Mouse (Mus musculus) stomach, postnatal 0 days (tissue): Measurements from ENCODE around the gene Cntnap2. TPM values are rescaled to one million over a fixed set of nuclear protein-coding genes. Genes with fewer than 3 reads are reported as not detected.
A peak's percentile ranks its signal among the peaks of the same experiment; 100 is the strongest.

Experiments
- ATAC-seq: fragments of 200-750 bp; cut with Nextera tagmentation; 2 replicates; pipeline ENCODE4 v1.8.0; 2017; ENCODE audit not compliant: low FRiP score, low TSS enrichment
- DNase-seq: peaks from one replicate; pipeline ENCODE4 v3.0.0-alpha.2; 2016; ENCODE audit warnings: low spot score
- H3K27ac ChIP-seq: fragments of 300-500 bp; sonication (generic); replicated peaks from 2 replicates; pipeline ENCODE4 v1.5.1; 2014; ENCODE audit warnings: mild to moderate bottlenecking, control low read depth
- H3K27me3 ChIP-seq: fragments of 300-500 bp; sonication (generic); 2 replicates; pipeline ENCODE4 v1.6.1; 2014; ENCODE audit warnings: low read length; ENCODE audit not compliant: control insufficient read depth, insufficient read depth
- H3K36me3 ChIP-seq: fragments of 300-500 bp; sonication (generic); 2 replicates; pipeline ENCODE4 v1.6.1; 2014; ENCODE audit warnings: low read length, mixed read lengths; ENCODE audit not compliant: control insufficient read depth, insufficient read depth
- H3K4me1 ChIP-seq: fragments of 300-500 bp; sonication (generic); replicated peaks from 2 replicates; pipeline ENCODE4 v1.6.1; 2014; ENCODE audit warnings: antibody characterized with exemption; ENCODE audit not compliant: control insufficient read depth, insufficient read depth
- H3K4me2 ChIP-seq: fragments of 300-500 bp; sonication (generic); replicated peaks from 2 replicates; pipeline ENCODE4 v1.6.1; 2014; ENCODE audit warnings: low read depth, mild to moderate bottlenecking, control low read depth, moderate library complexity
- H3K4me3 ChIP-seq: fragments of 300-500 bp; sonication (generic); 2 replicates; pipeline ENCODE4 v1.5.1; 2014; ENCODE audit warnings: low read depth, low read length, control low read depth
- H3K9ac ChIP-seq: fragments of 300-500 bp; sonication (generic); 2 replicates; pipeline ENCODE4 v1.6.1; 2014; ENCODE audit warnings: mild to moderate bottlenecking, low read length, control low read depth, mixed read lengths
- H3K9me3 ChIP-seq: fragments of 300-500 bp; sonication (generic); 2 replicates; pipeline ENCODE4 v1.6.1; 2016; ENCODE audit warnings: low read length; ENCODE audit not compliant: control insufficient read depth
- CTCF ChIP-seq: IDR thresholded peaks from 2 replicates; pipeline ENCODE4 v1.5.1; 2016; ENCODE audit warnings: antibody characterized with exemption, low read depth, mild to moderate bottlenecking, moderate library complexity
- EP300 ChIP-seq: optimal IDR thresholded peaks from 2 replicates; pipeline ENCODE3; 2016; ENCODE audit warnings: antibody characterized with exemption
- WGBS: fragments of 180-500 bp; shearing (Covaris S2); extraction: QIAGEN DNeasy Blood & Tissue Kit; methylation state at CpG from one replicate; pipeline ENCODE4 v1.1.7; 2014; 5-methylcytosine and 5-hydroxymethylcytosine counted together
- polyA plus RNA-seq: library from polyadenylated mRNA; unstranded; fragments of >200 nt; fragmentation: Nextera tagmentation; extraction: Ambion mirVana; gene quantifications from 2 replicates; pipeline ENCODE4 v1.2.1, GENCODE M21; 2015

Cntnap2 gene
- polyA plus RNA-seq, 1 experiment from 2014 or later: 0.55 TPM

DNA sequence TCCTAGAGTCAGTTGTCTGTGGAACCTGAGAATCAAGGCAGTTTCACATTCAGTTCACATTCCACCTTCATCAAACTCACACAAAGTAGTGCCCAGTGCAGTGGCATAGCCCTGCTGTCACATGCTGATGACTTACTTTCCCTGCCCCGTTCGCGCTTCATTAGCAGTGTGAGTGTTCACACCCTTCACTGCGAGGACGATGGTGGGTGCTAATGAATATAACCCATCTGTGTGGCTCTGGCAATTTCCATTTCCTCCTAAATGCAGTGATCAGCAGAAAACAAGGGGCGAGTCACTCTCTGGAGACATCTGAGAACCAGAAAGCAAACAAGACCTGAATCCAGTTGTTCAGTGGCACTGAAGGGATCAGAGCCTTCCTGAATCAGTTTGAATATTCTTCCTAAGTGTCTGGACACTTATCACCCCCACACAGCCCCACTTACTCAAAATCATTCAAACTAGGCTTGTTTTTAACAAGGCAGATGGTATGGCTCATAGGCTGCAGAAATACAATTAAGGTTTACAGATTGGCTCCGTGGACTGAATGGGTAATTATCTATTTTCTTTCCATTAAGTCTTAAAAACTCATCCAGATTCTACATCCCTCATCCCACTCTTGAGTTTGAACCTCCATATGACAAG lies 2169.6 kb downstream of the Cntnap2 start:
- ATAC-seq: no peak
- H3K9me3 ChIP-seq: no peaks in the 10 kb centered on the region
- 62% methylated on average over 7 of the region's 7 CpGs for WGBS
- TF ChIP-seq CTCF (no peak), EP300 (no peak)
- H3K27me3 ChIP-seq: no peaks in the 10 kb centered on the region
- no peak for DNase-seq
- H3K4me1 ChIP-seq: no peaks in the 10 kb centered on the region
- no peak overlapping the region for H3K27ac ChIP-seq
- no peak overlapping the region for H3K9ac ChIP-seq
- no peak overlapping the region for H3K4me3 ChIP-seq
- H3K4me2 ChIP-seq: no peak overlapping the region
- no peaks in the 10 kb centered on the region for H3K36me3 ChIP-seq

DNA sequence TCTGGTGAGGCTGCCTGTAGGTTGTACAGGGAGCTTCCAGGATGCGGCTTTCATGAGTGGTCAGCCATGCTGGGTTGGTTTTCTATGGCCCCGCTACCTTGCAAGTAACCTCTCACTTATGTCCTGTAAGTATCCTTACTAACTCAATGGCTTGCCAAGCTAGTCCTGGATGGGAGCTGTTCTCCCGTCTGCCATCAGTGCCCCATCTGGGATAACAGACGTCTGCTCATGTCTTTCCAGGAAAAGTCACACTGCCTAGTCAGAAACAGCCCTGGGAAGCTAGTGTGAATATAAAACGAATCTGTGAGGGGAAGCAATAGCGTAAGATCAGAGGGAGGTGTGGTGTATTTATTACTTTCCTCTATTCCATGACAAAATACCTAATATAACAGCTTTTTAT lies 2172.4 kb downstream of the Cntnap2 start:
- Histone ChIP-seq H3K27me3 (no peaks in the 10 kb centered on the region), H3K36me3 (no peaks in the 10 kb centered on the region), H3K4me3 (no peak overlapping the region), H3K4me1 (no peaks in the 10 kb centered on the region), H3K9me3 (no peaks in the 10 kb centered on the region), H3K27ac (no peak overlapping the region), H3K9ac (no peak overlapping the region), H3K4me2 (no peak overlapping the region)
- ATAC-seq: no peak
- TF ChIP-seq CTCF (no peak), EP300 (no peak)
- WGBS: 72% methylated on average over 6 of the region's 6 CpGs
- no peak for DNase-seq

DNA sequence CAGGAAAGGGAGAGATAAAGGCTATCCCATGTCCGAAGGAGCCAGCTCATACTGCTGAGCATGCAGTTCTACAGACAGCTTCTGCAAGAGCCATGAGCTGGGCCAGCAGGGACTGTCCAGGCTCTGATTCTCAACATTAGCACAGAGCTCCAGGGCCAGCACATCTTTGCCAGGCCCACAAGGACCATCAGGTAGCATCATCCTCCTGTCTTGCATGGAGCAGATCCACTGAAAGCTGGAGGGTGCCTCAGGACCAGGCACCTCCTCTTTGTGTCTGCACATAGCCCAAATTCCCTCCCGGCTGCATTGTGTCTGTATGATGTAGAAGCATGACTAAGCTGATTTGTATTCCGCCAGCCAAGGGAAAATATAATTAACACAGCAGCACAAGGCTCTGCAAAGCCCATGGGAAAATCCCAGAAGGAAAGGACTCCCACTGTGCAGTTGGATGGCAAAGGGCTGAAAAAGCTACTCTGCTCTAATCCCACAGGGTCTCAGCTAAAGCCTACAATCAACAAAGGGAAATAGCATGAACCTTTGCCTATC lies 2180.3 kb downstream of the Cntnap2 start:
- H3K27ac ChIP-seq: no peak overlapping the region
- DNase-seq: no peak
- TF ChIP-seq EP300 (no peak), CTCF (no peak)
- no peaks in the 10 kb centered on the region for H3K36me3 ChIP-seq
- 38% methylated on average over 3 of the region's 3 CpGs for WGBS
- no peaks in the 10 kb centered on the region for H3K9me3 ChIP-seq
- no peaks in the 10 kb centered on the region for H3K27me3 ChIP-seq
- ATAC-seq: peak; percentile 21; the same call in 1 of the 2 replicates
- H3K4me1 ChIP-seq: no peaks in the 10 kb centered on the region
- H3K4me3 ChIP-seq: no peak overlapping the region
- H3K9ac ChIP-seq: no peak overlapping the region
- no peak overlapping the region for H3K4me2 ChIP-seq

DNA sequence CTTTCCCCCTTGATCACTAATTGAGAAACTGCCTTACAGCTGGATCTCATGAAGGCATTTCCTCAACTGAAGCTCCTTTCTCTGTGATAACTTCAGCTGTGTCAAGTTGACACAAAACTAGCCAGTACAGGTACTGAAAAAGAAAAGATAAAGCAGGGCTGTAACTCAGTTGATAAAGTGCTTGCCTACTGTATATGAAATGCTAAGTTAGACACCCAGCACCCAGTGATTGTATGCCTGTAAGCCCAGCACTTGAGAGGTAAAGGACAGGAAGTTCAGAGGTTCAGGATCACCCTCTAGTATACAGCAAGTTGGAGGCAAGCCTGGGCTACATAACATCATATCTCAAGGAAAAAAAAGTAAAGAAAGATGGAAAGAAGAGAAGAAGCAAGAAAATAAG lies 2182.2 kb downstream of the Cntnap2 start:
- DNase-seq: no peak
- no peak overlapping the region for H3K9ac ChIP-seq
- no peak overlapping the region for H3K27ac ChIP-seq
- no peaks in the 10 kb centered on the region for H3K4me1 ChIP-seq
- no peak overlapping the region for H3K4me2 ChIP-seq
- no peaks in the 10 kb centered on the region for H3K27me3 ChIP-seq
- H3K4me3 ChIP-seq: no peak overlapping the region
- no peaks in the 10 kb centered on the region for H3K36me3 ChIP-seq
- TF ChIP-seq EP300 (no peak), CTCF (no peak)
- H3K9me3 ChIP-seq: no peaks in the 10 kb centered on the region
- no peak for ATAC-seq

DNA sequence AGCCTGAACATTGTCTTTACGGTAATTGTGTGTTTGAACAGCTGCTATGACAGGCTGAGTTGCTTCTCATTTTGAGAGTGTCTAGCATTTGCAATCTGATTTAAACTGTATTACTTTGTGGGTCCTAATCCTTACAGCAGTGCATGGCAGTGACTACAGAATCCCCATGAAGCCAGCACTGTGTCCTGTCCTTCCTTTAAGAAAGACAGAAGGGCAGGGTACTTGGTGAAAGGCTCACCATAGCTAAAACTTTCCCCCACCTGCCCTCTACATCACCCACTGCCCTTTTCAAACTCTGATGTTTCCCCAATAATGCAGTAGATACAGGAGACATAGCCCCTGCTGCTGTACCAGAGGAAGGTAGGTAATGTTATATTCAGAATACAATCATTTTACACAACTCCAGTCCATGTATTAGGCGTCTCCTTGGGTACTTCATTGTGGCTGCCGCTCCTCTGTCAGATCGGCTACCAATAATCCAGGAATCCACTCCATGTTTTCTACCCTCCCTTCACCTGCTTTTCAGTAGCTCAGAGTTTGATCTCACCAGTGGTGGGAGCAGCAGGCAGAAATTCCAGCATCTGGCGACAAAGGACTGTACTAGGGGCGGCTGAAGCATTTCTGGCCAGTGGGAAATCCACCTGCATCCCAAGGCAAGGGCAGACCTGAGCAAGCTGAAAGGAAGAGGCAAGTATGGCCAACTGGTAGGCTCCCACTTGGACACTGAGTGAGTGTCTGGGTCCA lies 2184.9 kb downstream of the Cntnap2 start:
- H3K27me3 ChIP-seq: no peaks in the 10 kb centered on the region
- peak; percentile 65 for ATAC-seq
- no peak overlapping the region for H3K4me3 ChIP-seq
- peak overlapping the region; percentile 3; the same call in 1 of the 2 replicates for H3K4me2 ChIP-seq
- no peaks in the 10 kb centered on the region for H3K9me3 ChIP-seq
- no peak overlapping the region for H3K9ac ChIP-seq
- no peak overlapping the region for H3K27ac ChIP-seq
- H3K4me1 ChIP-seq: no peaks in the 10 kb centered on the region
- DNase-seq: peak; percentile 47
- 17% methylated on average over 6 of the region's 6 CpGs for WGBS
- no peaks in the 10 kb centered on the region for H3K36me3 ChIP-seq
- TF ChIP-seq EP300: no peak
- TF ChIP-seq CTCF: no peak

DNA sequence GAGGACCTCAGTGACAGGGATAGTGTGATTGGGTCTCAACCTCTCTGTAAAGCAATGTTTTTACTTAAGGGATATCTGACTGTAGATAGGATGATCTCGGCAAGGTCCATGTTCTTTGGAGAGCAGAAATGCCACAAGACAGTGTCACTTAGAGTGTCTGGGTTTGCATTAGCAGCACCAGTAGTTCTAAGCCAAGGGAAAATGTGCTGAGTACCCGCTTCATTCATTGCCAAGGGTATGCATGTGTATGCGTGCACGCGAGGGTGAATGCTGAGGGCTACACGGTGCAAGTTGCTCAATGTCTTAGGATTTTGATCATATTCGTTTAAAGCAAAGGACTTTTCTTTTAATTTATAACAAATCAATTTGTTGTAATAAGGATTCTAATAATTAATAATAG lies 2185.5 kb downstream of the Cntnap2 start:
- WGBS: 27% methylated on average over 7 of the region's 7 CpGs
- H3K27me3 ChIP-seq: no peaks in the 10 kb centered on the region
- DNase-seq (no peak), ATAC-seq (no peak)
- no peak overlapping the region for H3K27ac ChIP-seq
- no peaks in the 10 kb centered on the region for H3K9me3 ChIP-seq
- peak overlapping the region; percentile 3; the same call in 1 of the 2 replicates for H3K4me2 ChIP-seq
- TF ChIP-seq EP300: no peak
- no peak overlapping the region for H3K4me3 ChIP-seq
- no peaks in the 10 kb centered on the region for H3K4me1 ChIP-seq
- no peak overlapping the region for H3K9ac ChIP-seq
- no peaks in the 10 kb centered on the region for H3K36me3 ChIP-seq
